Mouse (Mus musculus): ENCODE measurements around the gene Ssh3. TPM values are rescaled to one million over a fixed set of nuclear protein-coding genes. Genes with fewer than 3 reads are reported as not detected.
"Not testable (repeated sequence)": the region's sequence is repeated elsewhere in the genome, so short reads cannot be mapped to it uniquely, and the experiment has no call there.

Ssh3 gene
- polyA plus RNA-seq, 1 experiment from 2014 or later = 8.7 TPM

DNA sequence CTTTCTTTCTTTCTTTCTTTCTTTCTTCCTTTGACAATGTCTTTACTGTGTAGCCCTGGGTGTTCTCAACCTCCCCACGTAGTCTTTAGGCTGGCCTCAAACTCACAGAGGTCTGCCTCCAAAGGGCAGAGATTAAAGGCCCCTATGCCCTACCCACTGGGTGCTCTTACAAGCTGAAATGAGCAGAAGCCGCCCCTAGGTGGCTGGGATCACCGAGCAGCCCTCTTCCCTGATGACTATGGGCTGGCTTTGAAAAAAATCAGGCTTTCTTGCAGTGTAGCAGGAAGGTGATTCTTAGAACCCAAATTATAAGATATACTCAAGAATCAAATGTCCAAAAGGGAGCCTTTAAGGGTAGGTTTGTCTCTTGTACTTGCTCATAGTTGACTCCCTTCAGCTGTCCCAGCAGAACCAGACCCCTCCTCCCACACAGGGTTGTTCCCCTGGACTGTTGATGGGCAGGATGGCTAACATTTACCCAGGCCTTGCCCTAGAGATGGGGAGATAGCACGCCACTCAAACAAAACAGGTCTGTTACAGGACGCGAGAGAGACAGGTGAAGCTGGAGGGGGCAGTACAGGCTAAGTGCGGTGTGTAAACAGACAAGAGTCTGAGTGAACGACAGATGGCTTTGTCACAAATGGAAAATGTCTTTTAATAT lies 7.8 kb downstream of the Ssh3 start:
- Histone ChIP-seq H3K4me3 (replicated peaks) (no peak overlapping the region), H3K27me3 (no peaks in the 10 kb centered on the region), H3K9me3 (no peaks in the 10 kb centered on the region), H3K4me2 (replicated peaks) (no peak overlapping the region), H3K36me3 (no peaks in the 10 kb centered on the region), H3K27ac (no peak overlapping the region), H3K4me1 (replicated peaks) (peaks cover 11% of the 10 kb centered on the region), H3K9ac (replicated peaks) (0 out of 2 replicates have a peak overlapping the region, but pooled peaks have one; percentile 0)
- 56% methylated on average over 8 of the region's 8 CpGs for WGBS
- no peak for ATAC-seq

GRCm38 (mm10) chr19:4257897-4258252 lies 11.1 kb downstream of the Ssh3 start:
- peak overlapping the region; percentile 55 for H3K4me3 ChIP-seq (replicated peaks)
- H3K36me3 ChIP-seq = no peaks in the 10 kb centered on the region
- no peaks in the 10 kb centered on the region for H3K27me3 ChIP-seq
- peak overlapping the region; percentile 59 for H3K9ac ChIP-seq (replicated peaks)
- H3K9me3 ChIP-seq = no peaks in the 10 kb centered on the region
- no peak overlapping the region for H3K27ac ChIP-seq
- no peak for ATAC-seq
- peak overlapping the region; percentile 70 for H3K4me2 ChIP-seq (replicated peaks)
- H3K4me1 ChIP-seq (replicated peaks) = peaks cover 11% of the 10 kb centered on the region
- WGBS = 20% methylated on average over 12 of the region's 12 CpGs

GRCm38 (mm10) chr19:4257216-4257896 lies 11.6 kb downstream of the Ssh3 start:
- Histone ChIP-seq H3K9me3 (no peaks in the 10 kb centered on the region), H3K36me3 (no peaks in the 10 kb centered on the region), H3K9ac (replicated peaks) (peak overlapping the region; percentile 63), H3K4me1 (replicated peaks) (peaks cover 11% of the 10 kb centered on the region), H3K4me2 (replicated peaks) (peak overlapping the region; percentile 70), H3K27ac (no peak overlapping the region), H3K27me3 (no peaks in the 10 kb centered on the region), H3K4me3 (replicated peaks) (peak overlapping the region; percentile 55)
- WGBS = under 1% methylated on average over 41 of the region's 41 CpGs
- ATAC-seq = peak; percentile 93

GRCm38 (mm10) chr19:4255583-4256162 lies 13.3 kb downstream of the Ssh3 start:
- no peaks in the 10 kb centered on the region for H3K36me3 ChIP-seq
- H3K27ac ChIP-seq = no peak overlapping the region
- no peak overlapping the region for H3K4me3 ChIP-seq (replicated peaks)
- H3K4me1 ChIP-seq (replicated peaks) = peaks cover 11% of the 10 kb centered on the region
- no peak for ATAC-seq
- H3K4me2 ChIP-seq (replicated peaks) = no peak overlapping the region
- H3K27me3 ChIP-seq = no peaks in the 10 kb centered on the region
- 74% methylated on average over 11 of the region's 11 CpGs for WGBS
- H3K9me3 ChIP-seq = no peaks in the 10 kb centered on the region
- no peak overlapping the region for H3K9ac ChIP-seq (replicated peaks)

- Histone ChIP-seq H3K4me2 (replicated peaks) (no peak overlapping the region), H3K27me3 (no peaks in the 10 kb centered on the region), H3K4me1 (replicated peaks) (peaks cover 11% of the 10 kb centered on the region), H3K9me3 (no peaks in the 10 kb centered on the region), H3K36me3 (no peaks in the 10 kb centered on the region), H3K9ac (replicated peaks) (no peak overlapping the region), H3K27ac (no peak overlapping the region), H3K4me3 (replicated peaks) (no peak overlapping the region)
- no peak for ATAC-seq
- WGBS = 86% methylated on average over 7 of the region's 7 CpGs
Measured at GRCm38 (mm10) chr19:4254230-4254629, 14.8 kb downstream of the Ssh3 start.

GRCm38 (mm10) chr19:4248683-4249082 lies 20.3 kb downstream of the Ssh3 start:
- H3K9ac ChIP-seq (replicated peaks); H3K4me3 ChIP-seq (replicated peaks); H3K27me3 ChIP-seq; ATAC-seq; H3K4me2 ChIP-seq (replicated peaks); H3K4me1 ChIP-seq (replicated peaks); H3K36me3 ChIP-seq; H3K27ac ChIP-seq; H3K9me3 ChIP-seq: not testable (repeated sequence)
- WGBS = 72% methylated on average over 1 of the region's 1 CpGs

- no peaks in the 10 kb centered on the region for H3K27me3 ChIP-seq
- H3K4me2 ChIP-seq (replicated peaks) = no peak overlapping the region
- no peaks in the 10 kb centered on the region for H3K9me3 ChIP-seq
- no peaks in the 10 kb centered on the region for H3K36me3 ChIP-seq
- no peak overlapping the region for H3K4me3 ChIP-seq (replicated peaks)
- ATAC-seq = no peak
- no peaks in the 10 kb centered on the region for H3K4me1 ChIP-seq (replicated peaks)
- H3K9ac ChIP-seq (replicated peaks) = no peak overlapping the region
- no peak overlapping the region for H3K27ac ChIP-seq
- 82% methylated on average over 1 of the region's 1 CpGs for WGBS
Measured at GRCm38 (mm10) chr19:4247010-4247409, 22.0 kb downstream of the Ssh3 start.

DNA sequence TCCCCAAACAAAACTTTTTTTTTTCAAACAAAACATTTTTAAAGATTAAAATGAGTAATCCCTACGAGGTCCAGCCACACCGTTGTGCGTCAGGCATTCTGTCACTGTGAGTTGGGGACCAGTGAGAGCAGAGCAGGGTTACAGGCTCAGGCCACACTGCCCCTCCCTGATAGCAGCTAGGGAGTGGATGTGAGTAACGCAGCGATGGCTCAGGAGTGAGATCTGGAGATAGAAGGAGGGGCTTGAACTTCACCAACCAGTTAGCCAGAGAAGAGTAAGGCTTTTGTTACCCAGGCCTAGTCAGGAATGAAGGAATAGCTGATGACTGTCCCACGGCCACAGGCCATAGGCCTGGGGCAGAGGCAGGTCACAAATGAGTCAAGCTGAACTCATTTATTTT lies 24.2 kb downstream of the Ssh3 start:
- no peak for ATAC-seq
- no peaks in the 10 kb centered on the region for H3K9me3 ChIP-seq
- no peaks in the 10 kb centered on the region for H3K4me1 ChIP-seq (replicated peaks)
- H3K4me2 ChIP-seq (replicated peaks) = no peak overlapping the region
- H3K27ac ChIP-seq = no peak overlapping the region
- 88% methylated on average over 6 of the region's 6 CpGs for WGBS
- H3K36me3 ChIP-seq = no peaks in the 10 kb centered on the region
- no peaks in the 10 kb centered on the region for H3K27me3 ChIP-seq
- no peak overlapping the region for H3K4me3 ChIP-seq (replicated peaks)
- H3K9ac ChIP-seq (replicated peaks) = no peak overlapping the region

- H3K36me3 ChIP-seq = no peaks in the 10 kb centered on the region
- no peak for ATAC-seq
- H3K9ac ChIP-seq (replicated peaks) = no peak overlapping the region
- WGBS = 73% methylated on average over 3 of the region's 3 CpGs
- H3K4me2 ChIP-seq (replicated peaks) = no peak overlapping the region
- no peak overlapping the region for H3K4me3 ChIP-seq (replicated peaks)
- no peak overlapping the region for H3K27ac ChIP-seq
- H3K4me1 ChIP-seq (replicated peaks) = no peaks in the 10 kb centered on the region
- H3K9me3 ChIP-seq = no peaks in the 10 kb centered on the region
- no peaks in the 10 kb centered on the region for H3K27me3 ChIP-seq
Measured at GRCm38 (mm10) chr19:4242416-4242815, 26.6 kb downstream of the Ssh3 start.

GRCm38 (mm10) chr19:4240247-4240668 lies 28.7 kb downstream of the Ssh3 start:
- WGBS = 81% methylated on average over 8 of the region's 8 CpGs
- H3K4me1 ChIP-seq (replicated peaks) = no peaks in the 10 kb centered on the region
- no peaks in the 10 kb centered on the region for H3K27me3 ChIP-seq
- no peaks in the 10 kb centered on the region for H3K36me3 ChIP-seq
- no peak overlapping the region for H3K4me2 ChIP-seq (replicated peaks)
- H3K9me3 ChIP-seq = no peaks in the 10 kb centered on the region
- H3K4me3 ChIP-seq (replicated peaks) = no peak overlapping the region
- H3K27ac ChIP-seq = no peak overlapping the region
- ATAC-seq = no peak
- H3K9ac ChIP-seq (replicated peaks) = no peak overlapping the region

DNA sequence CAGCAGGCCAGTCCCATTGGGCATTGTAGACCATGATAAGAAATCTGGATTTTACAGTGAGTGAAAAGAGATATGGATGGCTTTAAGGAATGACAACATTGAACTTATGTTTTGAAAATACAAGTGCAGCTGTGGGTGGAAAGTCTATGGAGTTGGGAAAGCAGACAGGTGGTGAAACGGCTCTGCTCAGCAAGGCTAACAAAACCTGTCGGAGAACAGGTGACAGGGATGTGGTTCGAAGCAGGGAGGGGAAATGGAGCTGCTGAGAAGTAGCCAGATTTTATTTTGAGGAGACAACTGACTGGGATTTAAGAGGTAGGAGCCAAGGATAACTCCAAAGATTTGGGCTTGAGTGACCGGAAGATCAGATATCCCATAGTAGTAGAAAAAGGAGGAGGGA lies 34.4 kb downstream of the Ssh3 start:
- ATAC-seq = no peak
- no peak overlapping the region for H3K9ac ChIP-seq (replicated peaks)
- H3K9me3 ChIP-seq = no peaks in the 10 kb centered on the region
- peaks cover 11% of the 10 kb centered on the region for H3K4me1 ChIP-seq (replicated peaks)
- H3K27me3 ChIP-seq = peaks cover 20% of the 10 kb centered on the region
- no peak overlapping the region for H3K4me3 ChIP-seq (replicated peaks)
- H3K27ac ChIP-seq = no peak overlapping the region
- H3K36me3 ChIP-seq = no peaks in the 10 kb centered on the region
- no peak overlapping the region for H3K4me2 ChIP-seq (replicated peaks)
- WGBS = 78% methylated on average over 4 of the region's 4 CpGs

- Histone ChIP-seq H3K27me3 (peaks cover 35% of the 10 kb centered on the region), H3K27ac (no peak overlapping the region), H3K9me3 (no peaks in the 10 kb centered on the region), H3K4me1 (replicated peaks) (peaks cover 11% of the 10 kb centered on the region), H3K4me3 (replicated peaks) (peak overlapping the region; percentile 60; the same call in 1 of the 2 replicates), H3K36me3 (no peaks in the 10 kb centered on the region), H3K4me2 (replicated peaks) (peak overlapping the region; percentile 86), H3K9ac (replicated peaks) (peak overlapping the region; percentile 75)
- ATAC-seq = no peak
- 83% methylated on average over 7 of the region's 7 CpGs for WGBS
Measured at GRCm38 (mm10) chr19:4232651-4233050, 36.3 kb downstream of the Ssh3 start.
